Mouse (Mus musculus) forebrain, embryonic 15.5 days (tissue): Measurements from ENCODE around the gene Atp5s. TPM values are rescaled to one million over a fixed set of nuclear protein-coding genes. Genes with fewer than 3 reads are reported as not detected.

ENCODE experiments used
- ATAC-seq: fragments of 200-750 bp; cut with Nextera tagmentation; replicated peaks from 2 replicates; pipeline ENCODE4 v1.8.0; 2017; ENCODE audit warnings: mild to moderate bottlenecking, moderate TSS enrichment, moderate library complexity
- H3K27ac ChIP-seq: fragments of 300-500 bp; sonication (generic); replicated peaks from 2 replicates; pipeline ENCODE4 v1.5.1; 2015; ENCODE audit warnings: mild to moderate bottlenecking, inconsistent platforms
- H3K27me3 ChIP-seq: fragments of 300-500 bp; sonication (generic); 2 replicates; pipeline ENCODE4 v1.6.1; 2015; ENCODE audit warnings: inconsistent platforms
- H3K36me3 ChIP-seq: fragments of 300-500 bp; sonication (generic); 2 replicates; pipeline ENCODE4 v1.6.1; 2015; ENCODE audit warnings: mild to moderate bottlenecking, inconsistent platforms
- H3K4me1 ChIP-seq: fragments of 300-500 bp; sonication (generic); 2 replicates; pipeline ENCODE4 v1.6.1; 2015; ENCODE audit warnings: inconsistent platforms
- H3K4me2 ChIP-seq: fragments of 300-500 bp; sonication (generic); replicated peaks from 2 replicates; pipeline ENCODE4 v1.6.1; 2015; ENCODE audit warnings: mild to moderate bottlenecking, inconsistent platforms
- H3K4me3 ChIP-seq: fragments of 300-500 bp; sonication (generic); 2 replicates; pipeline ENCODE4 v1.5.1; 2015; ENCODE audit warnings: mild to moderate bottlenecking, inconsistent platforms
- H3K9ac ChIP-seq: fragments of 300-500 bp; sonication (generic); replicated peaks from 2 replicates; pipeline ENCODE4 v1.6.1; 2015; ENCODE audit warnings: mild to moderate bottlenecking, inconsistent platforms
- H3K9me3 ChIP-seq: fragments of 300-500 bp; sonication (generic); 2 replicates; pipeline ENCODE4 v1.6.1; 2016; ENCODE audit warnings: inconsistent platforms
- WGBS: fragments of 180-500 bp; shearing (Covaris S2); methylation state at CpG from one replicate; pipeline ENCODE4 v1.1.7; 2015; ENCODE audit warnings: mixed read lengths; 5-methylcytosine and 5-hydroxymethylcytosine counted together
- microRNA counts: library from miRNA; unstranded; fragments of <30 nt; microRNA quantifications from one replicate; lab custom pipeline; 2016
- microRNA-seq: library from miRNA; unstranded; fragments of <30 nt; microRNA quantifications from one replicate; pipeline ENCODE4, GENCODE M21; 2016
- polyA plus RNA-seq: library from polyadenylated mRNA; unstranded; fragments of >200 nt; fragmentation: Nextera tagmentation; extraction: Ambion mirVana; gene quantifications from 2 replicates; pipeline ENCODE4 v1.2.1, GENCODE M21; 2015

The Atp5s gene
- polyA plus RNA-seq, 1 experiment from 2014 or later, result 24.3 TPM

GRCm38 (mm10) chr12:69788380-69788779, 63.6 kb downstream of the Atp5s start:
- Histone ChIP-seq H3K9me3 (no peaks in the 10 kb centered on the region), H3K27me3 (0 out of 2 replicates have a peak, but pooled peaks cover 5% of the 10 kb centered on the region), H3K36me3 (no peaks in the 10 kb centered on the region), H3K4me2 (no peak overlapping the region), H3K4me1 (peaks cover 17% of the 10 kb centered on the region), H3K27ac (no peak overlapping the region), H3K4me3 (no peak overlapping the region), H3K9ac (no peak overlapping the region)
- no peak for ATAC-seq
- WGBS, result 85% methylated on average over 5 of the region's 5 CpGs

- H3K9ac ChIP-seq, result peak overlapping the region; percentile 59
- peak overlapping the region; percentile 96 for H3K4me2 ChIP-seq
- H3K27ac ChIP-seq, result no peak overlapping the region
- 26% methylated on average over 27 of the region's 27 CpGs for WGBS
- H3K4me3 ChIP-seq, result peak overlapping the region; percentile 54
- peaks cover 17% of the 10 kb centered on the region for H3K4me1 ChIP-seq
- no peaks in the 10 kb centered on the region for H3K9me3 ChIP-seq
- ATAC-seq, result peak; percentile 11
- 0 out of 2 replicates have a peak, but pooled peaks cover 5% of the 10 kb centered on the region for H3K27me3 ChIP-seq
- no peaks in the 10 kb centered on the region for H3K36me3 ChIP-seq
These were observed 65.2 kb downstream of the Atp5s start for GRCm38 (mm10) chr12:69789766-69790529.

GRCm38 (mm10) chr12:69790530-69791505, 66.1 kb downstream of the Atp5s start, which contains the start of gene Cdkl1:
Gene Cdkl1 (minus strand): TSS chr12:69791267.
- 2% methylated on average over 45 of the region's 45 CpGs for WGBS
- 0 out of 2 replicates have a peak within 1 kb of the TSS, but pooled peaks have one; percentile 4 for H3K27ac ChIP-seq
- peaks cover 17% of the 10 kb centered on the region for H3K4me1 ChIP-seq
- H3K36me3 ChIP-seq, result no peaks in the 10 kb centered on the region
- no peaks in the 10 kb centered on the region for H3K9me3 ChIP-seq
- peak; percentile 90 for ATAC-seq
- peak within 1 kb of the TSS; percentile 59 for H3K9ac ChIP-seq
- 0 out of 2 replicates have a peak, but pooled peaks cover 5% of the 10 kb centered on the region for H3K27me3 ChIP-seq
- H3K4me3 ChIP-seq, result peak within 1 kb of the TSS; percentile 54
- peak within 1 kb of the TSS; percentile 96 for H3K4me2 ChIP-seq

MicroRNAs within 50 kb of the gene (microRNA counts, 519-probe panel; counts per million panel counts)
- not detected for microRNA mmu-miR-681 (lab: Ali Mortazavi, UCI)

Small RNA genes lying within 50 kb of the gene (microRNA-seq; reads per million reads assigned to microRNA genes)
- not detected for gene Mir681

Other genes with a start within 250 kb of the Atp5s start
- 30.7 and 32.1 TPM in 2 replicates for gene Vcpkmt, start 141.9 kb upstream of the Atp5s start, polyA plus RNA-seq
- gene Sos2, start 43.1 kb upstream of the Atp5s start, polyA plus RNA-seq, result 10.3 and 11.2 TPM in 2 replicates
- 12.5 and 14.4 TPM in 2 replicates for gene L2hgdh, start 77 bp upstream of the Atp5s start, polyA plus RNA-seq
- gene Cdkl1, start 66.3 kb downstream of the Atp5s start, polyA plus RNA-seq, result 3.6 and 5.6 TPM in 2 replicates
- 110 and 123 TPM in 2 replicates for gene Atl1, start 167.7 kb downstream of the Atp5s start, polyA plus RNA-seq
- gene Map4k5, start 168.2 kb downstream of the Atp5s start, polyA plus RNA-seq, result 33.6 and 33.9 TPM in 2 replicates